Mouse (Mus musculus) spleen, adult 2 months (tissue): Measurements from ENCODE around the gene Stfa1. TPM values are rescaled to one million over a fixed set of nuclear protein-coding genes. Genes with fewer than 3 reads are reported as not detected.
"Not testable (repeated sequence)": the region's sequence is repeated elsewhere in the genome, so short reads cannot be mapped to it uniquely, and the experiment has no call there.

Experiments
- DNase-seq, 2 experiments: peaks; one replicate each; pipeline versions ENCODE4 v3.0.0 to v3.0.0-alpha.2; 2012 to 2021; ENCODE audit warnings: low spot score in 2 of 2, low read depth in 1 of 2
- H3K27ac ChIP-seq: fragments of 200-500 bp; 2 replicates; pipeline ENCODE4 v1.5.1; 2012; ENCODE audit warnings: low read length, inconsistent platforms; ENCODE audit not compliant: insufficient read depth
- H3K27me3 ChIP-seq: fragments of 200-500 bp; 2 replicates; pipeline ENCODE4 v1.6.1; 2012; ENCODE audit warnings: mild to moderate bottlenecking, moderate library complexity, low read length, inconsistent platforms; ENCODE audit not compliant: control insufficient read depth, insufficient read depth
- H3K36me3 ChIP-seq: fragments of 200-500 bp; 2 replicates; pipeline ENCODE4 v1.6.1; 2012; ENCODE audit warnings: mild to moderate bottlenecking, low read length, inconsistent platforms; ENCODE audit not compliant: control insufficient read depth, insufficient read depth
- H3K4me1 ChIP-seq: fragments of 200-500 bp; 2 replicates; pipeline ENCODE4 v1.6.1; 2011; ENCODE audit warnings: inconsistent platforms; ENCODE audit not compliant: control insufficient read depth, insufficient read depth, insufficient read length
- H3K4me3 ChIP-seq: fragments of 200-500 bp; 2 replicates; pipeline ENCODE4 v1.5.1; 2011; ENCODE audit warnings: mild to moderate bottlenecking, inconsistent platforms; ENCODE audit not compliant: insufficient read depth, insufficient read length; ENCODE audit errors: extremely low read depth
- CTCF ChIP-seq: fragments of 200-500 bp; IDR thresholded peaks from 2 replicates; pipeline ENCODE4 v1.5.1; 2011; ENCODE audit warnings: mild to moderate bottlenecking, inconsistent platforms; ENCODE audit not compliant: insufficient read depth, insufficient read length, insufficient replicate concordance; ENCODE audit errors: extremely low read depth
- POLR2A ChIP-seq: fragments of 200-500 bp; IDR thresholded peaks from 2 replicates; pipeline ENCODE4 v1.6.1; 2011; ENCODE audit warnings: low read depth, low read length, inconsistent platforms
- WGBS: fragments of 180-500 bp; shearing (Covaris S2); methylation state at CpG from one replicate; pipeline ENCODE4 v1.1.7; 2018; 5-methylcytosine and 5-hydroxymethylcytosine counted together
- polyA plus RNA-seq: library from polyadenylated mRNA; depleted of rRNA; stranded (reverse); fragments of >200 nt; gene quantifications from 2 replicates; pipeline ENCODE4 v1.2.3, GENCODE M21; 2012; rRNA removed

Stfa1 gene
- polyA plus RNA-seq = not detected in 2 replicates

DNA sequence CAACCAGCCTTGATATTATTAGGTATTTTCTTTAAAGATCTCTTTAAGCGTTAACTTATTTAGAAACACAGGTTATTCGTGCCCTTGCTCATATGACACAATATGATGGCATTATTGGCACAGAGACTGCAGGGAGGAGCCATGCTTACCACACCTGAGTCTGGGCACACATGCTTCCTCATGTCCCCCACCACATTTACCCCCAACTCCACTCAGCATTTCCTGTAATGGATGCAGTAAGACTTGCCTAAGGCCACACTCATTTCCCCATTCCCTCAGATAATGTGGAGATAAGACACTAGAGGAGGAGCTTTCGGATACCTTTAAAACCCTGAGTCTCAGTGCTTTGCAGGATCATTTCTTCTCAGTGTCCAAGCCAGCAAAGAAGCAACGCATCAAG, at the start of gene Stfa1:
Gene Stfa1, plus strand, starts transcription at position 156 of the 400 bp plus-strand sequence.
- H3K27me3 ChIP-seq, H3K36me3 ChIP-seq, DNase-seq, H3K4me1 ChIP-seq, H3K27ac ChIP-seq, H3K4me3 ChIP-seq: not testable (repeated sequence)
- WGBS = 80% methylated on average over 4 of the region's 4 CpGs

GRCm38 (mm10) chr16:36260585-36260984, 16.2 kb upstream of the Stfa1 start:
- H3K4me1 ChIP-seq, H3K27me3 ChIP-seq, H3K27ac ChIP-seq, H3K36me3 ChIP-seq, H3K4me3 ChIP-seq, DNase-seq: not testable (repeated sequence)

DNA sequence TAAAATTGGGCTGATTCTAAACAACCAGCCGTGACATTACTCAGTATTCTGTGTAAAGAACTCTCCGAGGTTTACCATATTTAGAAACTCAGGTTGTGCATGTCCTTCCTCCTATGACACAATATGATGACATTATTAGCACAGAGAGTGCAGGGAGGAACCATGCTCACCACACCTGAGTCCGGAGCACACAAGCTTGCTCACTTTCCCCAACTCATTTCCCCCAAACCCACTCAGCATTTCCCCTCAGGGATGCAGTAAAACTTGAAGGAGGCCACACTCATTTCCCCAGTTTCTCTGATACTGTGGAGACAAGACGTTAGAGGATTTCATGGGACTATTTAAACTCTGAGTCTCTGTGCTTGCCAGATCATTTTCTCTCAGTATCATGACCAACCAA, 12.4 kb downstream of the Stfa1 start:
- TF ChIP-seq CTCF = no peak
- TF ChIP-seq POLR2A = no peak
- Histone ChIP-seq H3K27me3 (no peaks in the 10 kb centered on the region), H3K4me3 (no peak overlapping the region), H3K4me1 (no peaks in the 10 kb centered on the region), H3K27ac (no peak overlapping the region), H3K36me3 (no peaks in the 10 kb centered on the region)
- 57% methylated on average over 4 of the region's 4 CpGs for WGBS
- DNase-seq = no peak

DNA sequence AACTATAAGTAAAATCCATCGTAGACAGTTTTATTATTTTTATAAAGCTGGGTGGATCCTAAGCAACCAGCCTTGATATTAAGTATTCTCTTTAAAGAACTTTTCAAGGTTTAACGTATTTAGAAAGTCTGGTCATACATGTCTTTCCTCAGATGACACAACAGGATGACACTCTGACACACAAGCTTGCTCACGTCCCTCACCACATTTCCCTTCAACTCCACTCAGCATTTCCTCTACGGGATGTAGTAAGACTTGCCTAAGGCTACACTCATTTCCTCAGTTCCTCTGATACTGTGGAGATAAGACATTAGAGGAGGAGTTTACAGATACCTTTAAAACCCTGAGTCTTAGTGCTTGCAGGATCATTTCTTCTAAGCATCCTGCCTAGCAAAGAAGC, 30.9 kb downstream of the Stfa1 start:
- no peak overlapping the region for H3K4me3 ChIP-seq
- no peak for DNase-seq
- TF ChIP-seq POLR2A (no peak), CTCF (no peak)

GRCm38 (mm10) chr16:36316111-36316510, 39.4 kb downstream of the Stfa1 start:
- not testable (repeated sequence) for H3K36me3 ChIP-seq, H3K4me3 ChIP-seq, DNase-seq, H3K27ac ChIP-seq, H3K27me3 ChIP-seq, H3K4me1 ChIP-seq
- WGBS = 82% methylated on average over 6 of the region's 6 CpGs

More for the DNA sequence above, 30.9 kb downstream of the Stfa1 start:
- H3K27ac ChIP-seq = no peak overlapping the region
- no peaks in the 10 kb centered on the region for H3K27me3 ChIP-seq
- H3K4me1 ChIP-seq = no peaks in the 10 kb centered on the region
- H3K36me3 ChIP-seq = no peaks in the 10 kb centered on the region
- WGBS = 47% methylated on average over 4 of the region's 4 CpGs

DNA sequence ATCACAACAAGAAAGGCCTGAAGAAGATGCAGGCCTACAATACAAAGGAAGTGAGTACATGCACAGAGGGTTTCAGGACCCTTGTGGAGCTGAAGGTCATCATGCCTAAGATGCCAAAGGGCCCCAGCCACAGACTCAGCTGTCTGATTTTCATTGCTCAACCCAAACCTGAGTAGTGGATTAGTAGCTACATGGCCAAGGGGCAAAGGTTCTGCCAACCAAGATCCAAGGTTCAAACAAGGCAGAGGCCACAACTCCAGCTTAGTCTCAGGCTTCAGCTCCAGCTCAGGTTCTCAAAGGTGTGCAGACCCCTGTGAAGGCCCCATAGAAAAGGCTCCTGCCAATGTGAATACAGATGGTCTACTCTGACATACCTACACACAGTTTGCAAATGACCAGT, 42.5 kb downstream of the Stfa1 start:
- Histone ChIP-seq H3K27ac (no peak overlapping the region), H3K36me3 (no peaks in the 10 kb centered on the region), H3K4me1 (no peaks in the 10 kb centered on the region), H3K4me3 (no peak overlapping the region), H3K27me3 (no peaks in the 10 kb centered on the region)
- no peak for DNase-seq
- TF ChIP-seq CTCF (no peak), POLR2A (no peak)

DNA sequence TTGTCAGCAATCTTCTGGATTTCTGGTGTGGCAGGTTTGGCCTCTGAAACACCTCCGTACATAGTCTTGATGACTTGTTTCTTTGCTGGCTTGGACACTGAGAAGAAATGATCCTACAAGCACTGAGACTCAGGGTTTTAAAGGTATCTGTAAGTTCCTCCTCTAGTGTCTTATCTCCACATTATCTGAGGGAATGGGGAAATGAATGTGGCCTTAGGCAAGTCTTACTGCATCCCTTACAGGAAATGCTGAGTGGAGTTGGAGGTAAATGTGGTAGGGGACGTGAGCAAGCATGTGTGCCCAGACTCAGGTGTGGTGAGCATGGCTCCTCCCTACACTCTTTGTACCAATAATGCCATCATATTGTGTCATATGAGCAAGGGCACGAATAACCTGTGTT, 57.5 kb downstream of the Stfa1 start, which contains the start of gene BC117090:
Gene BC117090, minus strand, starts transcription at position 101 of the 400 bp plus-strand sequence.
- no peaks in the 10 kb centered on the region for H3K27me3 ChIP-seq
- no peak within 1 kb of the TSS for H3K27ac ChIP-seq
- DNase-seq = no peak
- no peak within 1 kb of the TSS for H3K4me3 ChIP-seq
- no peaks in the 10 kb centered on the region for H3K4me1 ChIP-seq
- TF ChIP-seq CTCF (no peak), POLR2A (no peak)
- no peaks in the 10 kb centered on the region for H3K36me3 ChIP-seq
- WGBS = 51% methylated on average over 3 of the region's 3 CpGs

Other genes starting within 250 kb of the Stfa1 start
- 1.7 TPM in 2 replicates for gene Wdr5b, start 235.8 kb upstream of the Stfa1 start, polyA plus RNA-seq
- gene Fam162a, start 205.4 kb upstream of the Stfa1 start, polyA plus RNA-seq = 13.6 and 15.2 TPM in 2 replicates
- gene Ccdc58, start 205.3 kb upstream of the Stfa1 start, polyA plus RNA-seq = 2.4 and 2.6 TPM in 2 replicates
- gene Csta1, start 145.7 kb upstream of the Stfa1 start, polyA plus RNA-seq = not detected in 2 replicates
- gene Stfa2l1, start 120.1 kb upstream of the Stfa1 start, polyA plus RNA-seq = 0.48 TPM in 1 of 2 replicates, not detected in the other
- gene Gm5483, start 92.7 kb upstream of the Stfa1 start, polyA plus RNA-seq = not detected in 2 replicates
- gene Gm5416, start 66.5 kb upstream of the Stfa1 start, polyA plus RNA-seq = not detected in 2 replicates
- gene 2010005H15Rik, start 55.5 kb upstream of the Stfa1 start, polyA plus RNA-seq = not detected in 2 replicates
- gene BC117090, start 57.4 kb downstream of the Stfa1 start, polyA plus RNA-seq = not detected in 2 replicates
- gene BC100530, start 90.8 kb downstream of the Stfa1 start, polyA plus RNA-seq = not detected in 2 replicates
- not detected in 2 replicates for gene Stfa2, start 131.5 kb downstream of the Stfa1 start, polyA plus RNA-seq
- not detected in 2 replicates for gene Stfa3, start 178.4 kb downstream of the Stfa1 start, polyA plus RNA-seq